Mouse (Mus musculus): ENCODE measurements around the gene Btbd35f10. TPM values are rescaled to one million over a fixed set of nuclear protein-coding genes. Genes with fewer than 3 reads are reported as not detected.

Gene Btbd35f10
- polyA plus RNA-seq (2015; fragmentation: Nextera tagmentation; extraction: Ambion mirVana), result not detected in 2 replicates

GRCm38 (mm10) chrX:3752785-3753184 lies at the start of gene Btbd35f10:
TSS of gene Btbd35f10 (minus strand) at chrX:3752885.

Other genes starting within 250 kb of the Btbd35f10 start
- not detected in 2 replicates for gene Btbd35f18, start 52.7 kb downstream of the Btbd35f10 start, polyA plus RNA-seq (2015; fragmentation: Nextera tagmentation; extraction: Ambion mirVana)
- not detected in 2 replicates for gene Btbd35f16, start 204.1 kb upstream of the Btbd35f10 start, polyA plus RNA-seq (2015; fragmentation: Nextera tagmentation; extraction: Ambion mirVana)

All from skeletal muscle tissue, postnatal 0 days (tissue).